Mouse (Mus musculus) embryo, embryonic 11 days (tissue): Measurements from ENCODE around the gene Fgfr1op2.

Source experiments
- DNase-seq: peaks from one replicate; pipeline ENCODE4 v3.0.0-alpha.2; 2015

The Fgfr1op2 gene

GRCm38 (mm10) chr6:146642276-146643183, 65.5 kb downstream of the Fgfr1op2 start, which contains the start of the genes Med21 and Tm7sf3:
TSS of gene Med21 (plus strand) at chr6:146642547.
TSS of gene Tm7sf3 (minus strand) at chr6:146642824.
- peak; percentile 99 for DNase-seq

- DNase-seq, result peak; percentile 25
Observed at GRCm38 (mm10) chr6:146643184-146643570, 66.2 kb downstream of the Fgfr1op2 start.
